Mouse (Mus musculus) embryonic facial prominence, embryonic 10.5 days (tissue): ENCODE data around the gene Gm28053. TPM values are rescaled to one million over a fixed set of nuclear protein-coding genes. Genes with fewer than 3 reads are reported as not detected.
"Not testable (repeated sequence)": the region's sequence is repeated elsewhere in the genome, so short reads cannot be mapped to it uniquely, and the experiment has no call there.

ENCODE experiments used
- DNase-seq: peaks from one replicate; pipeline ENCODE4 v3.0.0-alpha.2; 2017; ENCODE audit warnings: low spot score
- H3K27ac ChIP-seq: fragments of 300-500 bp; sonication (generic); replicated peaks from 2 replicates; pipeline ENCODE4 v1.5.1; 2016; ENCODE audit warnings: mild to moderate bottlenecking
- H3K27me3 ChIP-seq: fragments of 300-500 bp; sonication (generic); replicated peaks from 2 replicates; pipeline ENCODE4 v1.6.1; 2016; ENCODE audit warnings: low read depth, mild to moderate bottlenecking; ENCODE audit not compliant: poor library complexity, severe bottlenecking
- H3K36me3 ChIP-seq: fragments of 300-500 bp; sonication (generic); replicated peaks from 2 replicates; pipeline ENCODE4 v1.6.1; 2016; ENCODE audit warnings: mild to moderate bottlenecking, moderate library complexity
- H3K4me1 ChIP-seq: fragments of 300-500 bp; sonication (generic); 2 replicates; pipeline ENCODE4 v1.6.1; 2016
- H3K4me3 ChIP-seq: fragments of 300-500 bp; sonication (generic); 2 replicates; pipeline ENCODE4 v1.5.1; 2016; ENCODE audit warnings: mild to moderate bottlenecking, moderate library complexity
- H3K9me3 ChIP-seq: fragments of 300-500 bp; sonication (generic); 2 replicates; pipeline ENCODE4 v1.6.1; 2016; ENCODE audit warnings: mild to moderate bottlenecking
- WGBS: fragments of 180-500 bp; shearing (Covaris S2); methylation state at CpG from one replicate; pipeline ENCODE4 v1.1.7; 2016; 5-methylcytosine and 5-hydroxymethylcytosine counted together
- polyA plus RNA-seq: library from polyadenylated mRNA; unstranded; fragments of >200 nt; fragmentation: Nextera tagmentation; extraction: Ambion mirVana; gene quantifications from 2 replicates; pipeline ENCODE4 v1.2.1, GENCODE M21; 2016

Gm28053 gene
- polyA plus RNA-seq, 1 experiment from 2014 or later, result not detected

- WGBS, result 86% methylated on average over 4 of the region's 4 CpGs
- Histone ChIP-seq H3K27ac (no peak overlapping the region), H3K27me3 (no peaks in the 10 kb centered on the region), H3K9me3 (no peaks in the 10 kb centered on the region), H3K36me3 (no peaks in the 10 kb centered on the region), H3K4me1 (no peaks in the 10 kb centered on the region), H3K4me3 (no peak overlapping the region)
- no peak for DNase-seq
Observed at GRCm38 (mm10) chr6:48682271-48682670, 36.1 kb upstream of the Gm28053 start.

GRCm38 (mm10) chr6:48683263-48683821 lies 35.1 kb upstream of the Gm28053 start:
- H3K27ac ChIP-seq, H3K4me3 ChIP-seq, H3K4me1 ChIP-seq, DNase-seq, H3K9me3 ChIP-seq, H3K36me3 ChIP-seq, H3K27me3 ChIP-seq: not testable (repeated sequence)
- WGBS, result 91% methylated on average over 4 of the region's 4 CpGs

- Histone ChIP-seq H3K36me3 (no peaks in the 10 kb centered on the region), H3K4me1 (no peaks in the 10 kb centered on the region), H3K27ac (no peak within 1 kb of the TSS), H3K4me3 (no peak within 1 kb of the TSS), H3K9me3 (no peaks in the 10 kb centered on the region), H3K27me3 (no peaks in the 10 kb centered on the region)
- DNase-seq, result no peak
- 75% methylated on average over 5 of the region's 5 CpGs for WGBS
Observed at GRCm38 (mm10) chr6:48684319-48684718, 34.1 kb upstream of the Gm28053 start, which contains the start of gene Gimap4. Gimap4 (plus strand) TSS chr6:48684549.

GRCm38 (mm10) chr6:48684806-48685205 lies 33.6 kb upstream of the Gm28053 start:
- H3K4me3 ChIP-seq, result no peak overlapping the region
- WGBS, result 65% methylated on average over 4 of the region's 4 CpGs
- no peaks in the 10 kb centered on the region for H3K27me3 ChIP-seq
- no peak for DNase-seq
- no peaks in the 10 kb centered on the region for H3K4me1 ChIP-seq
- no peak overlapping the region for H3K27ac ChIP-seq
- H3K9me3 ChIP-seq, result no peaks in the 10 kb centered on the region
- no peaks in the 10 kb centered on the region for H3K36me3 ChIP-seq

GRCm38 (mm10) chr6:48685251-48685650 lies 33.2 kb upstream of the Gm28053 start:
- no peak overlapping the region for H3K27ac ChIP-seq
- WGBS, result 85% methylated on average over 2 of the region's 2 CpGs
- no peaks in the 10 kb centered on the region for H3K36me3 ChIP-seq
- no peaks in the 10 kb centered on the region for H3K4me1 ChIP-seq
- DNase-seq, result no peak
- H3K27me3 ChIP-seq, result no peaks in the 10 kb centered on the region
- H3K9me3 ChIP-seq, result no peaks in the 10 kb centered on the region
- no peak overlapping the region for H3K4me3 ChIP-seq

GRCm38 (mm10) chr6:48685694-48686665 lies 32.4 kb upstream of the Gm28053 start:
- H3K4me1 ChIP-seq, result no peaks in the 10 kb centered on the region
- H3K9me3 ChIP-seq, result no peaks in the 10 kb centered on the region
- no peaks in the 10 kb centered on the region for H3K27me3 ChIP-seq
- no peak overlapping the region for H3K4me3 ChIP-seq
- DNase-seq, result no peak
- WGBS, result 85% methylated on average over 7 of the region's 7 CpGs
- H3K27ac ChIP-seq, result no peak overlapping the region
- no peaks in the 10 kb centered on the region for H3K36me3 ChIP-seq

GRCm38 (mm10) chr6:48687077-48687476 lies 31.3 kb upstream of the Gm28053 start:
- Histone ChIP-seq H3K4me3 (no peak overlapping the region), H3K27ac (no peak overlapping the region), H3K36me3 (no peaks in the 10 kb centered on the region), H3K27me3 (no peaks in the 10 kb centered on the region), H3K9me3 (no peaks in the 10 kb centered on the region), H3K4me1 (no peaks in the 10 kb centered on the region)
- 79% methylated on average over 2 of the region's 2 CpGs for WGBS
- DNase-seq, result no peak

- H3K4me3 ChIP-seq, result no peak overlapping the region
- DNase-seq, result no peak
- WGBS, result 92% methylated on average over 2 of the region's 2 CpGs
- H3K4me1 ChIP-seq, result no peaks in the 10 kb centered on the region
- no peaks in the 10 kb centered on the region for H3K27me3 ChIP-seq
- H3K36me3 ChIP-seq, result no peaks in the 10 kb centered on the region
- no peak overlapping the region for H3K27ac ChIP-seq
- H3K9me3 ChIP-seq, result no peaks in the 10 kb centered on the region
Observed at GRCm38 (mm10) chr6:48689320-48689719, 29.1 kb upstream of the Gm28053 start.

GRCm38 (mm10) chr6:48692962-48693361 lies 25.4 kb upstream of the Gm28053 start:
- no peak overlapping the region for H3K4me3 ChIP-seq

GRCm38 (mm10) chr6:48696830-48697554 lies 21.4 kb upstream of the Gm28053 start:
- 83% methylated on average over 4 of the region's 4 CpGs for WGBS
- no peak for DNase-seq
- no peaks in the 10 kb centered on the region for H3K36me3 ChIP-seq
- H3K27ac ChIP-seq, result no peak overlapping the region
- H3K4me3 ChIP-seq, result no peak overlapping the region
- 0 out of 2 replicates have a peak, but pooled peaks cover 2% of the 10 kb centered on the region for H3K9me3 ChIP-seq
- H3K4me1 ChIP-seq, result no peaks in the 10 kb centered on the region
- H3K27me3 ChIP-seq, result no peaks in the 10 kb centered on the region

More at GRCm38 (mm10) chr6:48692962-48693361, 25.4 kb upstream of the Gm28053 start:
- 87% methylated on average over 6 of the region's 6 CpGs for WGBS
- DNase-seq, result no peak
- Histone ChIP-seq H3K27ac (no peak overlapping the region), H3K36me3 (no peaks in the 10 kb centered on the region), H3K27me3 (no peaks in the 10 kb centered on the region), H3K4me1 (no peaks in the 10 kb centered on the region), H3K9me3 (0 out of 2 replicates have a peak, but pooled peaks cover 2% of the 10 kb centered on the region)

GRCm38 (mm10) chr6:48697555-48697930 lies 20.9 kb upstream of the Gm28053 start:
- 61% methylated on average over 1 of the region's 1 CpGs for WGBS
- no peak for DNase-seq
- H3K27me3 ChIP-seq, result no peaks in the 10 kb centered on the region
- H3K4me3 ChIP-seq, result no peak overlapping the region
- H3K36me3 ChIP-seq, result no peaks in the 10 kb centered on the region
- H3K9me3 ChIP-seq, result 0 out of 2 replicates have a peak, but pooled peaks cover 2% of the 10 kb centered on the region
- H3K27ac ChIP-seq, result no peak overlapping the region
- peaks cover 4% of the 10 kb centered on the region; the same call in 1 of the 2 replicates for H3K4me1 ChIP-seq

GRCm38 (mm10) chr6:48698066-48698856 lies 20.1 kb upstream of the Gm28053 start:
- Histone ChIP-seq H3K36me3 (no peaks in the 10 kb centered on the region), H3K4me1 (peaks cover 11% of the 10 kb centered on the region), H3K27me3 (no peaks in the 10 kb centered on the region), H3K9me3 (0 out of 2 replicates have a peak, but pooled peaks cover 2% of the 10 kb centered on the region), H3K27ac (no peak overlapping the region), H3K4me3 (no peak overlapping the region)
- WGBS, result 84% methylated on average over 7 of the region's 7 CpGs
- DNase-seq, result no peak
